Mouse (Mus musculus) heart, embryonic 10.5 days (tissue): Measurements from ENCODE around the gene Ptk7. TPM values are rescaled to one million over a fixed set of nuclear protein-coding genes. Genes with fewer than 3 reads are reported as not detected.

Source experiments
- DNase-seq: peaks from one replicate; pipeline ENCODE4 v3.0.0-alpha.2; 2017; ENCODE audit warnings: low spot score
- H3K27ac ChIP-seq: fragments of 300-500 bp; sonication (generic); 2 replicates; pipeline ENCODE4 v1.5.1; 2016; ENCODE audit warnings: mild to moderate bottlenecking
- H3K27me3 ChIP-seq: fragments of 300-500 bp; sonication (generic); 2 replicates; pipeline ENCODE4 v1.6.1; 2016; ENCODE audit warnings: mild to moderate bottlenecking; ENCODE audit not compliant: poor library complexity, insufficient read depth, severe bottlenecking
- H3K36me3 ChIP-seq: fragments of 300-500 bp; sonication (generic); 2 replicates; pipeline ENCODE4 v1.6.1; 2016; ENCODE audit warnings: mild to moderate bottlenecking, moderate library complexity
- H3K4me1 ChIP-seq: fragments of 300-500 bp; sonication (generic); 2 replicates; pipeline ENCODE4 v1.6.1; 2016; ENCODE audit warnings: mild to moderate bottlenecking
- H3K4me3 ChIP-seq: fragments of 300-500 bp; sonication (generic); 2 replicates; pipeline ENCODE4 v1.5.1; 2016; ENCODE audit warnings: mild to moderate bottlenecking, moderate library complexity
- H3K9me3 ChIP-seq: fragments of 300-500 bp; sonication (generic); 2 replicates; pipeline ENCODE4 v1.6.1; 2016; ENCODE audit warnings: mild to moderate bottlenecking, moderate library complexity
- WGBS: fragments of 180-500 bp; shearing (Covaris S2); methylation state at CpG from one replicate; pipeline ENCODE4 v1.1.7; 2016; 5-methylcytosine and 5-hydroxymethylcytosine counted together
- polyA plus RNA-seq: library from polyadenylated mRNA; unstranded; fragments of >200 nt; fragmentation: Nextera tagmentation; extraction: Ambion mirVana; gene quantifications from 2 replicates; pipeline ENCODE4 v1.2.1, GENCODE M21; 2016

Ptk7 gene
- polyA plus RNA-seq, 1 experiment from 2014 or later, result 67.7 TPM

DNA sequence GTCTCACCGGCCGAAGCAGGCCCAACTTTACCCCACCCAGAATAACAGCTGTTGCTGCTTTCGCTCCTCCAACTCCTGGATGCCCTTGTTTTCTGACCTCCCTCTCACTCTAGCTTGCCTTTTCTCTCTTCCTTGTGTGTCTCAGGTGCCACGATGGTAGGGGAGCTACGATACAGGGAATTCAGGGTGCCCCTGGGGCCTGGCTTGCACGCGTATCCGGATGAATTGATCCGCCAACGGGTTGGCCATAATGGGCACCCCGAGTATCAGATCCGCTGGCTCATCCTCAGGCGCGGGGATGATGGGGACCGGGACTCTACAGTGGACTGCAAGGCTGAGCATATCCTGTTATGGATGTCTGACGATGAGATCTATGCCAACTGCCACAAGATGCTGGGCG, 22.0 kb upstream of the Ptk7 start:
- no peaks in the 10 kb centered on the region for H3K9me3 ChIP-seq
- 70% methylated on average over 17 of the region's 17 CpGs for WGBS
- H3K27ac ChIP-seq, result peak overlapping the region; percentile 98
- H3K27me3 ChIP-seq, result no peaks in the 10 kb centered on the region
- no peak for DNase-seq
- peak overlapping the region; percentile 77 for H3K4me3 ChIP-seq
- H3K4me1 ChIP-seq, result peaks cover 59% of the 10 kb centered on the region
- H3K36me3 ChIP-seq, result peaks cover 61% of the 10 kb centered on the region

DNA sequence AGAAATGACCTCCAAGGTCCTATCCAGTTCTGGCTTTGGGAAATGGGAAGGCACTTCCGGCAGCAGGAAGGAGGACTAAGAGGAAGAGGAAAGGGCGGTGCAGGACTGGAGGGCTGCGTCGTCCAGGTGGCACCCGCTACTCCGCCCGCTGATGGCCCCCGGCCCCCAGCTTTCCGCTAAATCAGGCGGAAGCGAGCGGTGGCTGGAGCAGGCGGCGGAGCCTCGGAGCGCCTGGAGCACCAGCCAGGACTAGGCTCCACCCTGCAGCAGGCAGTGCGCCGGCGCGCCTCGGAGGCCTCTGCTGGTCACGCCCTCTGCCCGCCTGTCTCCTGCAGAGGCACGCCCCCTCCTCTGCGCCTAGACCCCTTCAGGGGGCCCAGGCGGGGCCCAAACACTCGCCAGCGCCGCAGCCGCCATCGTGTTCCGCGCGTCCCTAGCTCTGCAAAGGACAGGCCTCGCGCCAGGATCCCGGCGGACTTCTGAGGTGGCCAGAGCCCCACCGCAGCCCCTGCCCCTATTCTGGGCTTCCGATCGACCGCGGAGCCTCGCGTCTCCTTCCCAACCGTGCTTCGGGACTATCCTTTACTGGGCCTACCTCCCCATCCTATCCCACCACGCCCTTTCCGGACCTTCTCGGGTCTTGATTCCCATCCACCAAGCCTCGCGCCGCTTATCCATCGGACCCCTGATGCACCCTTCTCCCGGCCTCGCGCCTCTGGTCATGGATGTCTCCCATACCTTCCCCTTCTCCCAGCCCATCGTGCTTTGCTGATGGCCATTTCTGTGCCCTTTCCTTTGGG, 21.1 kb upstream of the Ptk7 start, which contains the start of gene Cul7:
Gene Cul7 (plus strand): TSS at position 106 of the 800 bp plus-strand sequence.
- peak; percentile 98 for DNase-seq
- under 1% methylated on average over 57 of the region's 58 CpGs for WGBS
- H3K27ac ChIP-seq, result peak within 1 kb of the TSS; percentile 98
- H3K36me3 ChIP-seq, result peaks cover 53% of the 10 kb centered on the region
- H3K27me3 ChIP-seq, result no peaks in the 10 kb centered on the region
- no peaks in the 10 kb centered on the region for H3K9me3 ChIP-seq
- H3K4me3 ChIP-seq, result peak within 1 kb of the TSS; percentile 77
- peaks cover 55% of the 10 kb centered on the region for H3K4me1 ChIP-seq

DNA sequence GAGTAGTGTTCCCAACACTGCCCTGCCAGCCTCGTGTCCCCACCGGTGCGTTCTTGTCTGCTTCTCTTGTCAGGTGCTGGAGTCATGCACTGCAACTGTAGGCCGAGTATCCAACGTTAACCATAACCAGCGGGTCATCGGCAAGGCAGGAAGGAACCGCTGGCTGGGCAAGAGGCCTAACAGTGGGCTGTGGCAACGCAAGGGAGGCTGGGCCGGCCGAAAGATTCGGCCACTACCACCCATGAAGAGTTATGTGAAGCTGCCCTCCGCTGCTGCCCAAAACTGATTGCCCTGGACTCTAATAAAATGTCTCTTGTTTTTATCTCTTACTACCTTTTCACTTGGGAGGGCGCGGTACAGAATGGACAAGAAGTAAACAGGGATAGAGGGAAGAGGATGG, 20.5 kb upstream of the Ptk7 start:
- peak overlapping the region; percentile 77 for H3K4me3 ChIP-seq
- no peaks in the 10 kb centered on the region for H3K27me3 ChIP-seq
- H3K4me1 ChIP-seq, result peaks cover 60% of the 10 kb centered on the region
- peaks cover 48% of the 10 kb centered on the region for H3K36me3 ChIP-seq
- 34% methylated on average over 15 of the region's 15 CpGs for WGBS
- no peaks in the 10 kb centered on the region for H3K9me3 ChIP-seq
- H3K27ac ChIP-seq, result peak overlapping the region; percentile 98
- no peak for DNase-seq

DNA sequence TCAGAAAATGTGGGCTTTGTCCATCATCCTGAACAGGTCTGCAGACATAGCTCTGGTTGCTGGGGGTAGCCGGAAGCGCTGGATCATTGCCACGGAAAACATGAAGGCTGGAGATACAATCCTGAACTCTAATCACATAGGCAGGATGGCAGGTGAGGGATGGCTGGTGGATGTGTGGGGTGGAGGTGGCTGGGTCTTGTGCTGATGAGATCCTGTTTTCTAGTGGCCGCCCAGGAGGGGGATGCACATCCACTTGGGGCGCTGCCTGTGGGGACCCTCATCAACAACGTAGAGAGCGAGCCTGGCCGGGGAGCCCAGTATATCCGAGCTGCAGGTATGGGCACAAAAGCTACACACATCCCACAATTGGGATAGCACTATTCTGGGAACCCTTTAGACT, 19.1 kb upstream of the Ptk7 start:
- H3K36me3 ChIP-seq, result peaks cover 34% of the 10 kb centered on the region
- no peaks in the 10 kb centered on the region for H3K9me3 ChIP-seq
- peaks cover 60% of the 10 kb centered on the region for H3K4me1 ChIP-seq
- DNase-seq, result no peak
- 90% methylated on average over 9 of the region's 9 CpGs for WGBS
- H3K4me3 ChIP-seq, result no peak overlapping the region
- H3K27ac ChIP-seq, result no peak overlapping the region
- H3K27me3 ChIP-seq, result no peaks in the 10 kb centered on the region

DNA sequence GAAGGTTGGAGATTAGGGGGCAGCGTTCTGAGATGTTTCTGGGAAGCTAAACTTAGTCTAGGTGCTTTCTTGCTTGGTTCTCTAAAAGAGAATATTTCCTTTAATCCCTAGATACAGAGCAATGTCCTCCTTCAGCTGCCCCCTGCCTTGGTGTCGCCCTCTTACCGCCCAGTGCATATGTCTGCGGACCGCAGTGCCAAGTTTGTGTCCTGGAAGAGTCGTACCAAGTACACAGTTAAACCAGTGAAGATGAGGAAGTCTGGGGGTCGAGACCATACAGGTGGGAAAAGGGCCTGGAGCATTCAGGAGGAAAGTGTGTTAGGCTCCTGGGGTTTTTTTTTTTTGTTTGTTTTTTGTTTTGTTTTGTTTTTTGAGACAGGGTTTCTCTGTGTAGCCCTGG, 18.0 kb upstream of the Ptk7 start:
- WGBS, result 92% methylated on average over 7 of the region's 7 CpGs
- Histone ChIP-seq H3K9me3 (no peaks in the 10 kb centered on the region), H3K4me1 (peaks cover 51% of the 10 kb centered on the region), H3K36me3 (peaks cover 24% of the 10 kb centered on the region), H3K27ac (no peak overlapping the region), H3K27me3 (no peaks in the 10 kb centered on the region), H3K4me3 (peak overlapping the region; percentile 89; the same call in 1 of the 2 replicates)
- DNase-seq, result no peak

DNA sequence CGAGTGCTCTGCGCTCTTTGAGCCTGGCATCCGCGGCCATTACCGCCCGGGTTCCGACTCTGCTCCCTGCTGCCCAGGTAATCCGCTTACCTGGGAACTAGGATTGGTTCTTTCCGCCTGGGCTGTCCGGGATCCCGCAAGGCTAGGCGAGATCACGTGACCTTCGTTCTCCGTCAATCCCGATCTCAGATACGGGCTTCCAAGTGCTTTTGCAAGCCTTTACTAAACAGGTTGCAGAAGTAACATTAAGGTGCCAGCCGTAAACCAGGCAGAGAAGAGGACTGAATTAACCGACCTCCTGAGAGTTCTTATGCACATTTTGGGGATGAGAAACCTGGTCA, 17.0 kb upstream of the Ptk7 start:
- Histone ChIP-seq H3K27ac (peak overlapping the region; percentile 93), H3K4me3 (peak overlapping the region; percentile 89), H3K27me3 (no peaks in the 10 kb centered on the region), H3K4me1 (peaks cover 41% of the 10 kb centered on the region), H3K9me3 (no peaks in the 10 kb centered on the region), H3K36me3 (peaks cover 25% of the 10 kb centered on the region)
- no peak for DNase-seq
- WGBS, result under 1% methylated on average over 19 of the region's 19 CpGs

DNA sequence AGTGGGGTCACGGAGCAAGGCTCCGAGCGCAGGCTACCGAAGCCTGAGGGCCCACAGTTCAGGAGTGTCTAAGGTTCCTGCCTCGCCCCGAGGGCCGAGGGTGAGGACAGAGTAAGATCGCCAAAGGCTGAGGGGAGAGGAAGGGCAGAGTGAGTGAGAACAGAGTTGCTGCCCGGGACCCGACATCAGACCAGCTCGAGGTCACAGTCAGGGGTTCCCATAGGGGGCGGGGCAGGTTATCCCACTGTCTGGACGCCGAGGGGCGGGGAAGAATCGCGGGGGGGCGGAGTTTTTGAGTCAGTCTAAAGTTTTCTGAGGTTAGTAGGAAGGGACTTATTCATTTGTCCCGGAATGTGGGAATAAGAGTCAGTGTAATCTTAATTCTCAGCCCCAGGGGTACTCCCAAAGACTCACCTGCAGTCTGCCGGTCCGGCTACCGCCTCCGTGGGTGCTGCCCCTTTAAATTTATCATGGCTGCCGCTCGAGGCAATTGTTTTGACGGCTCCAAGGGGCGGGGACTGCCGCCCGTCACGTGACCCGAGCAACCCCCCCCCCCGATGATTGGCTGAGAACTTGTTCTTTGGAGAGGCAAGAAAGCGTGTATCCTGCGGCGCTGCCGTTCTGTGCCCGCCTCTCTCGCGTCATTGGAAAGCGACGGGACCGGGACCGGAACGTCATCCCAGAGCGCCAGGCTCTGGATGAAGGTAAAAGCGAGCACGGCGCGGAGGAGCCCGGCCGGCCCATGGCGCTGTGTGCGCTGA, 16.4 kb upstream of the Ptk7 start, which contains the start of the genes Klc4 and Mrpl2:
Gene Klc4 (minus strand): TSS at position 462 of the 761 bp plus-strand sequence.
Gene Mrpl2 (plus strand): TSS at position 669 of the 761 bp plus-strand sequence.
- Histone ChIP-seq H3K9me3 (no peaks in the 10 kb centered on the region), H3K4me1 (peaks cover 36% of the 10 kb centered on the region), H3K27ac (peak within 1 kb of the TSS; percentile 93), H3K36me3 (peaks cover 31% of the 10 kb centered on the region), H3K27me3 (no peaks in the 10 kb centered on the region), H3K4me3 (peak within 1 kb of the TSS; percentile 89)
- peak; percentile 99 for DNase-seq
- WGBS, result under 1% methylated on average over 53 of the region's 53 CpGs

DNA sequence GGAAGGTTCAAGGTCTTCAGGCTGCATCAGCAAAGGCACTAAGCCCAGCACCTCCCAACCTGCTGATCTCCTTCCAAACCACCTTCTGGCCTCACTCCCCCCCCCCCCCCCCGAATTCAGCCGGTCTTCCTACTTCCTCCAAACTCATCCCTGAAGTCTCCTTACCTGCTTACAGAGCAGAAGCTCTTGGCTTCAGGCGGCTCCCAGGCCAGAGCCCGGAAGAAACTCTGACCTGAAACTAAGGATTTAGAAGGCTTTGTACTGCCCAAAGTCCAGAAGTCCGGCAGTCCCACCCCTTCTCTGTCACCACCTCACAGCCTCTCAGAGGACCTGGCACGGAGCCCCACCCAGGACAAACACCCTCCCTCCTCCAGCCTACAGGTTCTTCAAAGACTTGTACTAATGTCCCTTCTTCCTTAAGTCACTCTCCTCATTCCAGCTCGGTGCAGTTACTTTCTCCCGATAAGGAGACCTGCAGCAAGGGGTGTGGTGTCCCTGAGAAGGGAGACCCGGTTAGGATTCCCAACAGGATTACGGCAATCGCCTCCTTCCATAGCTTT, 15.7 kb upstream of the Ptk7 start:
- Histone ChIP-seq H3K27me3 (no peaks in the 10 kb centered on the region), H3K4me3 (peak overlapping the region; percentile 89), H3K27ac (peak overlapping the region; percentile 93), H3K36me3 (peaks cover 38% of the 10 kb centered on the region), H3K9me3 (no peaks in the 10 kb centered on the region), H3K4me1 (peaks cover 30% of the 10 kb centered on the region)
- no peak for DNase-seq
- 9% methylated on average over 11 of the region's 11 CpGs for WGBS

DNA sequence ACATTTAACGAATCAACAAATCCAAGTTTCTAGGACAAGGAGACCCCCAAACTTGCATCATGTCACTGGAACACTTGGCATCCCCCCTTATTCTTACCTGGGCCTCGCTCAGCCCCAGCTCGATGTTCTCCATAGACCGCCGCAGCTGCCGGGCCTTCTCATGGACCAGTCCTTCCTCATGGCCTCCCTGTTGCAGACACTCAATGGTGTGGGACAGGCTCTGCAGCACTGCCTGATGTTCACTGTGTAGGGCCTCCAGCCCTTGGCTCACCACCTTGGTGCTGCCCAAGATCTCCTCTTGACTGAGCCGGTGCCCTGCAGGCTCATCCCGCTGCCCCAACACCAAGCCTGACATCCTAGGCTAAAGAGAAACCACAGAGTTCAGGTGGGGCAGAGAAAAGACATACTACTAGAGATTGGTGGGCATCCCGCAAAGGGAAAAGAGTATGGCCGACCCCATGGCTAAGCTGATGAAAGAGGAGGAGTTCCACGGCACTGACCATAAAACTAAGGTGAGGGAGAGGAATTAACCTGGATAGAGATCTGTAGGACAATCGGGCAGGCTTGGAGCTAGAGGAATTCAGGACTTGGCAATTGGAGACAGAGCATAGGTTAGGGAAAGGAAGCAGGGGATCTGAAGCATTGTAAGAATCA, 15.0 kb upstream of the Ptk7 start:
- WGBS, result 84% methylated on average over 12 of the region's 12 CpGs
- Histone ChIP-seq H3K4me3 (peak overlapping the region; percentile 89), H3K27me3 (no peaks in the 10 kb centered on the region), H3K36me3 (peaks cover 43% of the 10 kb centered on the region), H3K4me1 (peaks cover 22% of the 10 kb centered on the region), H3K9me3 (no peaks in the 10 kb centered on the region), H3K27ac (peak overlapping the region; percentile 93; the same call in 1 of the 2 replicates)
- no peak for DNase-seq

DNA sequence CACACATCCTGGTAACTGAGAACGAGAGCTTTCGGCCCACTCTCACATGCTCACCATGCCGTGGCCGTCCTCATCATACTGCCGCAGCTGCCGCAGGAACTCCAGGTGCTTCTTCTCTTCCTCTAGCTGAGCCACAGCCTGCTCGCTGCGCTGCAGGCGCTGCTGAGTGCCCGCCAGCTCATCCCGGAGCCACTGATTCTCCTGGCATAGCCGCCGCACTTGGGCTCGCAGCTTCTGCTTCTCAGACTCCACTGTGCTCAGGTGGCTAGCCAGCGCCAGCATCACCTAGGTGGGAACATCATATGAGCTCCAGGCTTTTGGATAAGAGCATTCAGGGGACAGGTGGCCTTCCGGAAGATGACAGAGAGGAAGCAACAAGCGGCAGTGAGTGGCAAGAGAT, 12.8 kb upstream of the Ptk7 start:
- Histone ChIP-seq H3K4me3 (no peak overlapping the region), H3K27ac (no peak overlapping the region), H3K27me3 (no peaks in the 10 kb centered on the region), H3K9me3 (no peaks in the 10 kb centered on the region), H3K4me1 (peaks cover 19% of the 10 kb centered on the region), H3K36me3 (peaks cover 36% of the 10 kb centered on the region)
- DNase-seq, result no peak
- WGBS, result 87% methylated on average over 17 of the region's 17 CpGs

DNA sequence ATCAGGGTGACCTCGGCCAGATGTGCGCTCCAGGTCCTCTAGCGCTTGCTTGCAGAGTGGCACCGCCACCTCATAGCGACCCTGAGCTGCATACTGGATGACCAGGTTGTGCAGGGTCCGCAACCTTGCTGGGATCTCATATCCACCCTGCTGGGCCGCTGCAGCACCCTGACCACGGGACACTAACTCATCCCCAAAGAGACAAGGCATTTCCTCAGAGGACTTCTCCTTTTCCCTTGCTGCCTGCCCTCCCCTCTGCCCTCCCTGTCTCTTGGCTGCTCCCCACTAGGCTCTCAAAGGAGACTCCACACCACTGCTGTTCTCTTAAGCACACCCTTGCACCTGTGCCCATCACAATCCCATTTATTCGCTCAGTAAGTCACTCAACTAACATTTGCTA, 10.6 kb upstream of the Ptk7 start:
- Histone ChIP-seq H3K36me3 (peaks cover 50% of the 10 kb centered on the region), H3K27me3 (no peaks in the 10 kb centered on the region), H3K27ac (no peak overlapping the region), H3K4me1 (peaks cover 29% of the 10 kb centered on the region), H3K9me3 (no peaks in the 10 kb centered on the region), H3K4me3 (no peak overlapping the region)
- DNase-seq, result no peak
- 80% methylated on average over 9 of the region's 9 CpGs for WGBS

DNA sequence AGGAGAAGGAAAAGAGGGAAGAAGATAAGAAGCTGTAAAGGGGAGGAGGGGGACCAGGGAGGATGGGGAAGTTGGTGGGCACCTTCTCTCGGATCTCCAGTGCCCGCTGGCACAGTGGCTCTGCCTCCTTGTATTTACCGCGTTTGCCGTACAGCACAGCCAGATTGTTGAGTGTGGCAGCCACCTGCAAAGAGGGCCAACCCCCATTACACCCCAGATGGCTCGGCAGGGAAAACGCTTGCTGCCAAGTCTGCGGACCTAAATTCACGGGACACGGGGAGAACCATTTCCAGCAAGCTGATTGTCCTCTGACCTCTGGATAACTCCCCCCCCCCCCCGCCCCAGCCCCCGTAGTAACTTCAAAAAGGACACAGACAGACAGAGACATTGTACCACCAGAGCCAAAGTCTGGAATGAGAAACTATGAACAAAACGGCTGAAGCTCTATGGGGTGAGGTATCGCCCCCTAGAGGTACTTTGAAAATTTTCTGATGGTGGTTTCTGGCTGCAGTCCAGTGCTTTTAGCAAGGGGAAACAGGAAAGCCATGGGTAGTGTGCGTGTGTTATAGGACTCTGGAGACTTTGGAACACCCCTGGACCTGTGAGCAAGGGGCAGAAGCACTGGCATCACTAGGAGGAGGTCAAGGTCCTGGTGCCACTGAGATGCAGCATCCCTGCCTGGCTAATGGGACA, 7.7 kb upstream of the Ptk7 start:
- H3K36me3 ChIP-seq, result peaks cover 62% of the 10 kb centered on the region
- H3K27ac ChIP-seq, result peak overlapping the region; percentile 44; the same call in 1 of the 2 replicates

More for the DNA sequence above, 7.7 kb upstream of the Ptk7 start:
- no peaks in the 10 kb centered on the region for H3K27me3 ChIP-seq
- no peak for DNase-seq
- H3K4me1 ChIP-seq, result peaks cover 21% of the 10 kb centered on the region
- no peaks in the 10 kb centered on the region for H3K9me3 ChIP-seq
- 34% methylated on average over 15 of the region's 15 CpGs for WGBS
- H3K4me3 ChIP-seq, result peak overlapping the region; percentile 38
